Mouse (Mus musculus) CH12.LX (cell line): ENCODE measurements at regions not wholly inside any gene's neighbourhood (a gene's known extent, or its start where the extent isn't known, plus 50 kb on each side); places are given as distances from the start of the nearest gene placed in this dataset.

Source experiments
- DNase-seq: peaks from one replicate; pipeline ENCODE4 v3.0.0-alpha.2; 2013; ENCODE audit errors: extremely low read depth
- H3K27ac ChIP-seq: 2 replicates; pipeline ENCODE4 v1.5.1; 2012; ENCODE audit warnings: low read depth, mild to moderate bottlenecking, control low read depth, moderate library complexity; ENCODE audit not compliant: insufficient read depth
- H3K27me3 ChIP-seq: replicated peaks from 2 replicates; pipeline ENCODE3; 2012; ENCODE audit warnings: inconsistent platforms
- H3K36me3 ChIP-seq, 2 experiments: replicated peaks in 1 of 2; 2 replicates each; pipeline versions ENCODE3 to v1.6.1; 2012; ENCODE audit warnings: inconsistent platforms in 1 of 2, low read length in 1 of 2, mild to moderate bottlenecking in 1 of 2, mixed read lengths in 1 of 2, moderate library complexity in 1 of 2; ENCODE audit not compliant: control insufficient read depth in 1 of 2, insufficient read depth in 1 of 2
- H3K4me1 ChIP-seq, 2 experiments: 2 replicates each; pipeline ENCODE4 v1.6.1; 2012; ENCODE audit warnings: inconsistent platforms in 1 of 2, moderate library complexity in 1 of 2; ENCODE audit not compliant: insufficient read depth in 2 of 2, control insufficient read depth in 1 of 2
- H3K4me2 ChIP-seq: 2 replicates; pipeline ENCODE4 v1.6.1; 2012; ENCODE audit warnings: low read depth, mild to moderate bottlenecking, control low read depth; ENCODE audit not compliant: poor library complexity, insufficient read depth, severe bottlenecking
- H3K4me3 ChIP-seq, 3 experiments: fragments of 150-350 bp in 1 of 3; sonication (generic) in 1 of 3; replicated peaks in 1 of 3; 2 replicates each; pipeline versions ENCODE3 to v1.5.1; 2011 to 2012; ENCODE audit warnings: low read depth in 2 of 3, low read length in 2 of 3, mild to moderate bottlenecking in 2 of 3, moderate library complexity in 2 of 3, control low read depth in 1 of 3, improper control_type of control experiment in 1 of 3, inconsistent platforms in 1 of 3, mixed read lengths in 1 of 3; ENCODE audit not compliant: poor library complexity in 1 of 3
- H3K79me2 ChIP-seq: replicated peaks from 2 replicates; pipeline ENCODE4 v1.6.1; 2012; ENCODE audit warnings: mild to moderate bottlenecking, moderate library complexity; ENCODE audit not compliant: control insufficient read depth, poor library complexity, insufficient read depth, severe bottlenecking; ENCODE audit errors: extremely low read depth
- H3K9ac ChIP-seq: 2 replicates; pipeline ENCODE4 v1.6.1; 2012; ENCODE audit warnings: low read depth, mild to moderate bottlenecking, control low read depth, moderate library complexity; ENCODE audit not compliant: insufficient read depth
- H3K9me3 ChIP-seq: replicated peaks from 2 replicates; pipeline ENCODE3; 2012; ENCODE audit warnings: low read length, inconsistent platforms, mixed read lengths
- CHD2 ChIP-seq: IDR thresholded peaks from 2 replicates; pipeline ENCODE4 v1.6.1; 2011; ENCODE audit warnings: low read length, improper control_type of control experiment
- CTCF ChIP-seq, 2 experiments: IDR thresholded peaks in 1 of 2; conservative IDR thresholded peaks in 1 of 2; 2 replicates each; pipeline ENCODE4 v1.5.1; 2011 to 2012; ENCODE audit warnings: low read depth in 2 of 2, low read length in 2 of 2, improper control_type of control experiment in 1 of 2, inconsistent platforms in 1 of 2, mild to moderate bottlenecking in 1 of 2, moderate library complexity in 1 of 2
- E2F4 ChIP-seq: IDR thresholded peaks from 2 replicates; pipeline ENCODE4 v1.6.1; 2011; ENCODE audit warnings: low read depth, low read length, improper control_type of control experiment; ENCODE audit not compliant: insufficient replicate concordance
- ELF1 ChIP-seq: IDR thresholded peaks from 2 replicates; pipeline ENCODE4 v1.6.1; 2014; ENCODE audit warnings: low read depth, mild to moderate bottlenecking, inconsistent platforms, low read length, improper control_type of control experiment
- EP300 ChIP-seq: IDR thresholded peaks from 2 replicates; pipeline ENCODE4 v1.6.1; 2011; ENCODE audit warnings: low read length, improper control_type of control experiment
- GABPA ChIP-seq: IDR thresholded peaks from 2 replicates; pipeline ENCODE4 v1.6.1; 2012; ENCODE audit warnings: low read depth, low read length, improper control_type of control experiment, inconsistent platforms; ENCODE audit not compliant: insufficient replicate concordance
- IRF4 ChIP-seq: IDR thresholded peaks from 2 replicates; pipeline ENCODE4 v1.6.1; 2014; ENCODE audit warnings: low read depth, mild to moderate bottlenecking, inconsistent platforms, low read length, improper control_type of control experiment
- JUN ChIP-seq: IDR thresholded peaks from 2 replicates; pipeline ENCODE4 v1.6.1; 2011; ENCODE audit warnings: low read depth, mild to moderate bottlenecking, low read length, improper control_type of control experiment, moderate library complexity; ENCODE audit not compliant: insufficient read depth
- KAT2A ChIP-seq: IDR thresholded peaks from 2 replicates; pipeline ENCODE4 v1.6.1; 2012; ENCODE audit warnings: low read length, improper control_type of control experiment, inconsistent platforms; ENCODE audit not compliant: insufficient replicate concordance
- MAZ ChIP-seq: IDR thresholded peaks from 2 replicates; pipeline ENCODE4 v1.6.1; 2012; ENCODE audit warnings: low read depth, mild to moderate bottlenecking, inconsistent platforms, low read length, improper control_type of control experiment, moderate library complexity
- MEF2A ChIP-seq: IDR thresholded peaks from 2 replicates; pipeline ENCODE4 v1.6.1; 2014; ENCODE audit warnings: low read depth, mild to moderate bottlenecking, inconsistent platforms, low read length, improper control_type of control experiment, borderline replicate concordance
- MXI1 ChIP-seq: IDR thresholded peaks from 2 replicates; pipeline ENCODE4 v1.6.1; 2011; ENCODE audit warnings: mild to moderate bottlenecking, low read depth, low read length, improper control_type of control experiment
- NELFE ChIP-seq: IDR thresholded peaks from 2 replicates; pipeline ENCODE4 v1.6.1; 2011; ENCODE audit warnings: low read depth, low read length, improper control_type of control experiment
- SMC3 ChIP-seq: IDR thresholded peaks from 2 replicates; pipeline ENCODE4 v1.6.1; 2011; ENCODE audit warnings: low read depth, low read length, improper control_type of control experiment
- TBP ChIP-seq: conservative IDR thresholded peaks from 2 replicates; pipeline ENCODE4 v1.6.1; 2011; ENCODE audit warnings: low read depth, low read length, improper control_type of control experiment
- USF1 ChIP-seq: IDR thresholded peaks from 2 replicates; pipeline ENCODE4 v1.6.1; 2014; ENCODE audit warnings: low read depth, mild to moderate bottlenecking, inconsistent platforms, low read length, improper control_type of control experiment
- USF2 ChIP-seq: conservative IDR thresholded peaks from 2 replicates; pipeline ENCODE4 v1.6.1; 2011; ENCODE audit warnings: low read depth, low read length, improper control_type of control experiment
- ZNF384 ChIP-seq: IDR thresholded peaks from 2 replicates; pipeline ENCODE4 v1.6.1; 2012; ENCODE audit warnings: low read depth, low read length, improper control_type of control experiment, inconsistent platforms
- dilution Hi-C: fragments of 300-500 bp; cut with MboI; formaldehyde crosslinking; loops from 2 replicates; pipeline ENCODE4 v1.14.3; 2020; ENCODE audit warnings: low sequenced_read_pairs; ENCODE audit not compliant: extremely low pct_unique_long_range_greater_than_20kb, extremely low pct_ligation_motif_present
- in situ Hi-C: fragments of 300-500 bp; cut with MboI; formaldehyde crosslinking; loops from 3 replicates; pipeline ENCODE4 v1.14.3; 2019; ENCODE audit warnings: low sequenced_read_pairs, low pct_ligation_motif_present, low pct_unique_long_range_greater_than_20kb, mixed read lengths

DNA sequence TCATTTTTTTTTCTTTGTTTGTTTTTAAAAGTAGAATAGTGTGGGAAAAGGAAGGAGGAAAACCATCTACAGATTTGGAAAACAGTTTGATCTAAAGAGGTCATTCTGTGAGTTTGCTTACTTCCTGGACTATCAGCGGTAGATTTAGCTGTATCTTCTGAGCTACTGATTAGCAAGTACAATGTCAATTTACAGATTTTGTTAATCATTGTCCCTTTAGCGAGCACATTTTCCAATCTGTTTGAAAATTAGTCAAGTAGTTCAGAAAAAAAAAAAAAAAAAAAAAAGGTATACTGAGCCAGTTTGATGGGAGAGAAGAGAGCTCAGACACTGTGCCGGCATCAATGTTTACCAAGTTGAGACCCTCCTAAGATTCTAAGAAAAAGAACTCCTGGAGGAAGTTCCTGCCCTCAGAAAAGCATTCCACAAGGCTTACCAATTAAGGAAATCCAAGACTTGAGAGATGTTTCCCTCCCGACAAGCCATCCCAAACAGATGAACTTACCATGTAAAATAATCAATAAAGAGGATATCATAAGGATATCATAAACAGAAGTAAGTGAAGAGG is 212.3 kb upstream of the Cited2 start:
- H3K4me2 ChIP-seq, result no peak overlapping the region
- H3K9ac ChIP-seq, result no peak overlapping the region
- peaks cover 3% of the 10 kb centered on the region for H3K9me3 ChIP-seq
- H3K27me3 ChIP-seq, result no peaks in the 10 kb centered on the region
- no peak overlapping the region for H3K27ac ChIP-seq
- H3K36me3 ChIP-seq, result no peaks in the 10 kb centered on the region
- DNase-seq, result no peak
- dilution Hi-C loops (no loop called here), in situ Hi-C loops (no loop called here)
- TF ChIP-seq EP300 (no peak), USF2 (no peak)
- peaks cover 0 to 3% of the 10 kb centered on the region in 2 experiments; a peak in 2 of 4 replicates for H3K4me1 ChIP-seq
- no peak overlapping the region for H3K4me3 ChIP-seq
- H3K79me2 ChIP-seq, result no peaks in the 10 kb centered on the region

DNA sequence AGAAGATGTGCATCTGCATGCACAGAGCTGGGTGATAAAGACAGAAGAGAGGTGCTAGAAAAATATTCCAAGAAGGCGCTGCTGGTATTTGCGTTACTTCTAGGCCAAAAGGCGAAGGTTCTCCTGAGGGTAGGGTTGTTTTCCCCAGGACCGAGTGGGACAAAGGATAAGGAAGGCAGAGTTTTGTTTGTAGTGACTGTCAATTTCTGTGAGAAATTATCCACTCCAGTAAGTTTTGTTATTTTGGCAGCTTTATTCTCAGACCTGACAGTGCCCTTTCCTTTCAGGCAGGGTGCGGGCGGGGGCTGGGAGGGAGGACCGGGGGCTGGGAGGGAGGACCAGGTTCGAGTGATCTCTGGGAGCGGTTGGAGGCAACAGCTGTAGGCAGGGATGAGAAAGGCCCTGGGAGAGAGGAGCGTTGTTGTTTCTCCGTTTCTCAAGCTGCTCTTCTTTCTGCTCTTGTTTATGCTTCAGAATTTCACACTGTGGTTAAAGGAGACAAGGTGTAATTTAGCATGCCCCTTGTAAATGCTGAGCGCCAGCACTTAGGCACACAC is 211.2 kb upstream of the Cited2 start:
- no peak for DNase-seq
- Histone ChIP-seq H3K79me2 (no peaks in the 10 kb centered on the region), H3K9ac (no peak overlapping the region), H3K27ac (no peak overlapping the region), H3K4me2 (no peak overlapping the region), H3K36me3 (no peaks in the 10 kb centered on the region), H3K4me1 (peaks cover 0 to 8% of the 10 kb centered on the region in 2 experiments; a peak in 2 of 4 replicates), H3K4me3 (no peak overlapping the region), H3K27me3 (no peaks in the 10 kb centered on the region), H3K9me3 (no peaks in the 10 kb centered on the region)
- dilution Hi-C loops (no loop called here), in situ Hi-C loops (no loop called here)
- TF ChIP-seq JUN (no peak), MEF2A (no peak), CHD2 (no peak), SMC3 (no peak), GABPA (no peak), NELFE (no peak), ZNF384 (no peak)

DNA sequence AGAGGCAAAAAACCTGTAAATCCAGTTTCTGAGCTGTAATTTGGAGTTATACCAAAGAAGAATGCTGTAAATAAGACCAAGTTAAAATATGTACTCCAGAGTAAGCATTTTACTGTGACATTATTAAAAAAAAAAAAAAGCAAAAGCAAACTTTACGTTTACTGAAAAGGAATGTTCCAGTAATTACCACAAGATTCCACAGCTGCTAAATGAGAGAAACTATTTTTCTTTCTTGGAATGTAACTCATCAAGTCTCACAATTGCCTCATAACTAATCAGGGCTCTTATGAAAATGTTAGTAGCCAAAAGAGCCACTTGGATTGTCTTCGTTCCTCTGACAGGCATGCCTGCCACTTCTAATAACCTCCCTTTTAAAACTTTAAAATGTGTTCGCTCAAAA is 210.5 kb upstream of the Cited2 start:
- in situ Hi-C loops, result no loop called here
- no peaks in the 10 kb centered on the region for H3K79me2 ChIP-seq
- TF ChIP-seq USF1 (no peak), MEF2A (no peak), MAZ (no peak), KAT2A (no peak), USF2 (no peak), TBP (no peak), MXI1 (no peak), ELF1 (no peak), GABPA (no peak), CTCF (conservative IDR thresholded peaks at IDR 0.05 in 1 of 2, IDR thresholded peaks at IDR 0.05 in 1 of 2; ENCODE audit: low read depth in 2 of 2, low read length in 2 of 2) (no peak), E2F4 (no peak), NELFE (no peak), IRF4 (no peak)
- dilution Hi-C loops, result no loop called here
- H3K4me3 ChIP-seq, result no peak overlapping the region
- no peaks in the 10 kb centered on the region for H3K9me3 ChIP-seq
- no peaks in the 10 kb centered on the region for H3K36me3 ChIP-seq
- no peaks in the 10 kb centered on the region for H3K27me3 ChIP-seq
- DNase-seq, result no peak
- H3K9ac ChIP-seq, result no peak overlapping the region
- peaks cover 0 to 8% of the 10 kb centered on the region in 2 experiments; a peak in 2 of 4 replicates for H3K4me1 ChIP-seq
- H3K4me2 ChIP-seq, result no peak overlapping the region
- no peak overlapping the region for H3K27ac ChIP-seq
